Mouse (Mus musculus) lung, adult 2 months (tissue): Measurements from ENCODE around the gene Ssh1. TPM values are rescaled to one million over a fixed set of nuclear protein-coding genes. Genes with fewer than 3 reads are reported as not detected.

Experiments
- DNase-seq: peaks from one replicate; pipeline ENCODE4 v3.0.0; 2022
- H3K4me1 ChIP-seq: fragments of 200-500 bp; 2 replicates; pipeline ENCODE4 v1.6.1; 2011; ENCODE audit warnings: low read length; ENCODE audit not compliant: control insufficient read depth, insufficient read depth
- H3K4me3 ChIP-seq: fragments of 200-500 bp; replicated peaks from 2 replicates; pipeline ENCODE3; 2011; ENCODE audit warnings: low read depth, mild to moderate bottlenecking, control low read depth, low read length; ENCODE audit errors: extremely low read depth
- CTCF ChIP-seq: fragments of 200-500 bp; IDR thresholded peaks from 2 replicates; pipeline ENCODE4 v1.5.1; 2011; ENCODE audit warnings: mild to moderate bottlenecking, low read length, control low read depth; ENCODE audit not compliant: insufficient read depth
- POLR2A ChIP-seq: fragments of 200-500 bp; IDR thresholded peaks from 2 replicates; pipeline ENCODE4 v1.6.1; 2011; ENCODE audit warnings: low read depth, mild to moderate bottlenecking, control low read depth, low read length, borderline replicate concordance; ENCODE audit errors: extremely low read depth
- WGBS: fragments of 180-500 bp; shearing (Covaris S2); methylation state at CpG from one replicate; pipeline ENCODE4 v1.1.7; 2018; 5-methylcytosine and 5-hydroxymethylcytosine counted together
- polyA plus RNA-seq: library from polyadenylated mRNA; depleted of rRNA; stranded (reverse); fragments of >200 nt; gene quantifications from 2 replicates; pipeline ENCODE4 v1.2.3, GENCODE M21; 2012

The Ssh1 gene
- polyA plus RNA-seq, 1 experiment: 27.3 TPM

DNA sequence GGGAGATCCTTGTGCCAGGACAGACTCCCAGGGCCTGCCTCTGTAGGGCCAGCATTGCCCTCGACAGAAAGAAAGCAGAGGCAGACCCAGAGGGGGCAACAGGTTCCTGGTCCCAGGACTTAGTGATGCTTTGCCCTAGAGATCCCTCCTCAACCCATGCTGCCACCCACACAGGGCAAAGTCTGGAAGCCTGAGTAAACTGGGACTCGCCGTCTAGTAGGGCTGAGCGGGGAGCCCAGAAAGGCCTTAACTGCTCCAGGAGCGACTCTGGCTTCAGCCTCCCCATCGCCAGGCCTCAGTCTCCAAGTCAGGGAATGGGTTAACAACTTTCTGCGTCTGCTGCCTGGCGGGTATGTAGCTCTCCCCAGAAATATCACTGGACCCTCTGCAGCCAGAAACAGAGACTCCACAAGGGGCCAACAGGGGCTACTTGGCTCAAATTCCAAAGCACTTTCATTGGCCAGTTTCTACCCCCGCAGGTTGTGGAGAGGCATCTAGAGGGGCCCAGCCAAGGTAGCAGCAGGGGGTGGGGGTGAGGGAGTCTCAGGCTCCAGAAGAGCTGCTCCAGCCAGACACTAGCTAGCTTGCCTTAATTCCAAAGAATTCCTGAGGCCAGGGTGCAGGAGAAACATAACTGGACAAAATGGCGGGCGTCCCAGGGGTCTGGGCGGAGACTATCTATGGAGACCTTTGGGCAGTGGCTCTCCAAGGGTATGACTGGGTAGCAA, 33.7 kb upstream of the Ssh1 start:
- Histone ChIP-seq H3K4me3 (no peak overlapping the region), H3K4me1 (no peaks in the 10 kb centered on the region)
- WGBS: 83% methylated on average over 12 of the region's 12 CpGs
- no peak for DNase-seq
- TF ChIP-seq POLR2A: no peak
- TF ChIP-seq CTCF: no peak

DNA sequence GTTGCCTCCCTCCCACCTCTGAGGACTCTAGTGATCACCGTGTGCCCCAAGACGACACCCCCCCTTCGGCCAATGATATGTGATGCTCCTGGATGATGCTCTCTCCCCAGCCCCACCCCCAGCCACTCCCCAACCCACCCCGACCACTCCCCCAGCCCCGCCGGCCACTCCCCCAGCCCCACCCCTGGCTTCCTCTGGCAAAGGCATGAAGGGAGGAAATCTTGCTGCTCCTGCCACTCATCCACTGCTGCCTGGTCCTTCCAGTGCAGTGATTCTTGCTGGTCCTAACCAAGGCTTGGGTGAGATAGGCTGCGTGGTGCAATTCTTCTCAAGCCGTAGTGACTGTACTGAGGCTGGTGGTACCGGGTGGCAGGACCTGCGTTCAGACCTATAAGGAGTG, 31.2 kb upstream of the Ssh1 start:
- WGBS: 11% methylated on average over 10 of the region's 10 CpGs
- Histone ChIP-seq H3K4me1 (no peaks in the 10 kb centered on the region), H3K4me3 (no peak overlapping the region)
- DNase-seq: no peak
- TF ChIP-seq POLR2A (no peak), CTCF (no peak)

DNA sequence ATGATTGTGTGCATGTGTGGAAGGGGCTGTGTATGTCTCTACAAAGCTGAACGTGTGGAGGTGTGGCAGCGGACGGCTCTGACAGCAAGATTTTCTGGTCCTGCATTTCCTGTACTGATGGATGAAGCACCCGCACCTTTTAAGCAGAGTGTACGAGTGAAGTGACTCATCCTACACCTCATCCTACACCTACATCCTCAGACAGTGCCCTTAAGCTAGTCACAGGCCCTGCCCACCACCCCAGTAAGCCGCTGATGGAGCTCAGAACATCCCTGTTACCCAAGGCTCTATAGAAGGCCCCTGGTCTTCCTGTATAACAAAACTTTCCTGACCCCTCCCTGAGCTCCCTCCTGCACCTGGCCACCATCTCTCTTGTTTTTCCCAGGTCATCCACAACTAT, 30.7 kb upstream of the Ssh1 start:
- no peak for DNase-seq
- TF ChIP-seq CTCF (no peak), POLR2A (no peak)
- H3K4me1 ChIP-seq: no peaks in the 10 kb centered on the region
- no peak overlapping the region for H3K4me3 ChIP-seq
- WGBS: 46% methylated on average over 6 of the region's 6 CpGs

DNA sequence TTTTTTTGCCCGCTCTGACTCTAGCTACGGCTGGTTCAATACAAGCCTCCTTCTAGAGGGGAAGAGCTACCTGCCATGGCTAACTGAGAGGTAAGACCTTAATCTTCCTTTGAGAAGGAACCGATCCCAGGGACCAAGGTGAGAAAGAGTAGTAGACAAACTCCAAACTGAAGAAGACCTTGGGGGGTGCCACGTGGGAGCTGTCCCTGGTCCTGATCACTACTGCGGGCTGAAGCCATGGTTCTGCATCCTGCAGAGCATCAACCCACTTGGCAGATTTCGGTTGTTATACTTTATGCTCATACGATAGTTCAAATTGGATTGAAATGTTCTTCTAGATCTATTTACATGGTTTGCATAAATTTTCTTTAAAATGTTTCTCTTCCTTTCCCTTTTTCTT, 21.4 kb upstream of the Ssh1 start:
- TF ChIP-seq POLR2A: no peak
- no peak for TF ChIP-seq CTCF
- no peak for DNase-seq
- H3K4me1 ChIP-seq: no peaks in the 10 kb centered on the region
- H3K4me3 ChIP-seq: no peak overlapping the region
- 58% methylated on average over 7 of the region's 7 CpGs for WGBS

DNA sequence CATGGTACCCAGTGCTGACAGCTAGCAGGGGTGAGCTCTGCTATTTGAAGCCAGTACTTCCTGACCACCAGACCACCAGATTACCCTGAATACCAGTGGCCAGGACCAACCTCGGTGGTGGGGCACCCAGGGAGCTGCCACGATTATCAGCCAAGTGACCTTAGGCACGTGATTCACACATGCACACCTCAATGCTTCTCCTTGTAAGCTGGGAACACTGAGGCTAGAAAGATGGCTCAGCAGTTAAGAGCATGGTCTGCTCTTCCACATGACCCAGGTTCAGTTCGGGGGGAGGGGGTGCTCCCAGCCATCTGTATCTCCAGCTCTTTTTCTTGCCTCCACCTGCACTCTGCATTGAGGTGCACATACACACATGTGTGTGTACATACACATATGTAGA, 15.4 kb upstream of the Ssh1 start:
- no peak for DNase-seq
- no peak overlapping the region for H3K4me3 ChIP-seq
- no peaks in the 10 kb centered on the region for H3K4me1 ChIP-seq
- no peak for TF ChIP-seq POLR2A
- TF ChIP-seq CTCF: no peak
- WGBS: 50% methylated on average over 4 of the region's 4 CpGs

DNA sequence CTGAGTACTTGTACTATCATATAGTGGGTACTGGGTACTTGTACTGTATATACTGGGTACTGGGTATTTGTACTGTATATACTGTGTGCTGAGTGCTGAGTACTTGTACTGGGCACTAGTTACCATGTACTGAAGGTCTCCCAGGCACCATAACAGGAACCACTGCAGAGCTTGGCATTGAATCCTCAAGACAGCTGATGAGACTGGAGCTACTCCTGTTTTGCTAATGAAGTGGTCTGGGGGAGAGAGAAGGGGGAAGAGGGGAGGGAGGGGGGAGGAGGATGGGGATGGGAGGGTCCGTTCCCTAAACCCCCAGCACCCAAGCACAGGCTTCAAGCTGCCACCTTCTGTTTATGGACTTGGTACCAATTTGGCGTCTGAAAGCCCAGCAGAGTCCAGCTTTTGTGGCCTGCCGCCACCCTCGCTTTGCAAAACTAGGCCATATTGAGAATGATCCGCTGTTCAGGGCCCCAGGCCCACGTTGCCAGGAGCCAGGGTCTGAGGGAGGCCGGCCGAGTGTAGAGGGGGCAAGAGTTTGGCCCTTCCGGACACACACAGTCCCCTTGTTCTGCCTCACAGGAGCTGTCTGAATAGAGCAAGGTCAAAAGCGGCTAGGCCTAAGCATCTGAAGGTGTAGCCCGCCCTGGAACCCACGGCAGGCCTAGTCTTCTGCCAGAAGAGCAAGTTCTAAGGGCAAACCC, 14.2 kb upstream of the Ssh1 start:
- WGBS: 84% methylated on average over 12 of the region's 12 CpGs
- TF ChIP-seq CTCF (no peak), POLR2A (no peak)

DNA sequence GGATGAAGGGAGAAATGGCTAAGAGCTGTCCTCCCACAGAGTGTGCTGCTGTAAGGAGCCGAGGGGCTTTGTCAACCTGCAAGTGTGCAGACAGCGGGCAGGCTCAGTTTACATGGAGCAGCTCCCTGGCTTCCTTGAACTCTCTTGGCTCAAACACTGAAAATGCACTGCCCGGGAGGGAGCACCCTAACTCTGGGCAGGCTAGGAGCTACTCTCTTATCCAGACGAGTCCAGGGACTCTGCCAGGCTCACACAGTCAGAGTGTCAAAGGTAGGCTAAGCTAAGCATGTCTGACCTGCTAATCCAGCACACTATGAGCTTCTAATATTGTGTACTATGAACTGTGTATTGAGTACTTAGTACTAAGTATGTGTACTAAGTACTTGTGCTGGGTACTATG, 13.3 kb upstream of the Ssh1 start:
- Histone ChIP-seq H3K4me3 (no peak overlapping the region), H3K4me1 (no peaks in the 10 kb centered on the region)
- TF ChIP-seq CTCF: no peak
- no peak for TF ChIP-seq POLR2A
- WGBS: 73% methylated on average over 4 of the region's 4 CpGs
- no peak for DNase-seq

More for the DNA sequence above, 14.2 kb upstream of the Ssh1 start:
- no peak for DNase-seq
- no peaks in the 10 kb centered on the region for H3K4me1 ChIP-seq
- no peak overlapping the region for H3K4me3 ChIP-seq

DNA sequence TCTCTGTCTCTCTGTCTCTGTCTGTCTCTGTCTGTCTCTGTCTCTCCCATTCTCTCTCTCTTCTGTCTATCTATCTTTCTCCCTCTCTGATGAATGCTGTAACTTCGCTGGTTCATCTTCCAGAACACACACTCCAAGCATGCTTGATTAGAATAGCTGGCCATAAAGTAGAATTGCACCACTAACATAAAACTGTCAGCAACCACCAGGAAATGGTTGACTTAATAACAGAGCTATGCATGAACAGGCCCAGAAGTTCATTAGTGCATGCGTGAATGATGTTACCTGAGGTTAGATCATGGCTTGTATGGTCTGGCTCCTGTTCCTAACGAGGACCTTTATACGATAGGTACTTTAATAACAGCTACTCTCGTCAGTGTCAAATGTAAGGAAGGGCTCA, 11.4 kb upstream of the Ssh1 start:
- TF ChIP-seq POLR2A (no peak), CTCF (no peak)
- no peaks in the 10 kb centered on the region for H3K4me1 ChIP-seq
- no peak for DNase-seq
- no peak overlapping the region for H3K4me3 ChIP-seq
- 81% methylated on average over 5 of the region's 5 CpGs for WGBS

DNA sequence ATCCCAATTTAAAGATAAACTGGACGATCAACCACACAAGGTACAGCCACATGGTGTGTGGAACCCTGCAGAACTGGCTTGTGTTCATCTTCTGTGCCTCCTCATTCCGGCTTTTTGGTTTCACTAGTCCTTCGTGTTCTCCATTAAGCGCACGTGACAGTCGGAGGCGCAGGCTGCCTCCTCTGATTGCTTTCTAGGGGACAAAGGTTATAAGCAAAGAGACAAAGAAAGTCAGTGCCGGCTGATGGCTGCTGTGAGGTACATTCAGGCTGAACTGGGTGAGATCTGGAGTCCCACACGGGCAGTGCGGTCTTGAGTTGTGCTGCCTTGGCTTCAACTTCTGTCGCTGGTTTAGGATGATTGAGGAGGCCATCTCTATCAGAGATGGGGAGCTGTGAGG, 10.9 kb upstream of the Ssh1 start:
- 75% methylated on average over 11 of the region's 11 CpGs for WGBS
- DNase-seq: no peak
- Histone ChIP-seq H3K4me1 (peaks cover 2% of the 10 kb centered on the region; the same call in 1 of the 2 replicates), H3K4me3 (no peak overlapping the region)
- TF ChIP-seq POLR2A: no peak
- no peak for TF ChIP-seq CTCF

DNA sequence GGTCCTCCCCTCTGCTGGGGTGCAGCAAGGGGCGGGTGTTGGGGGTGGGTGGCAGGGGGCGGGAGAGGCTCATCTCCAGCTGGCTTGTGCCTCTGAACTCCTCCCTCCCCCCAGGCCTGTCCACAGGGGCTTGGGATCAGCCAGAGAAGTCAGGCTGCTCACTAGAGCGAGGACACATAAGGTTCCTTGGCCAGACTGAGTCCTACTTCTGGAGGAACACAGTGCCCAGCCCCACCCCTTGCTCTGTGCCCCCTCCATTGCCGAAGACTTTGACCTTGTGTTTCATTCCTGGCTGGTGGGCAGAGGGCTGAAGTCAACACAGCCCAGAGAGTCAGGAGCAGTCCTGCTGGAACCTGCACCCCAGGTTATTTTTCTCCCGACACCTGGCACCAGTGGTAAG, 9.8 kb upstream of the Ssh1 start, which contains the start of gene Dao:
Dao (plus strand) TSS at position 162 of the 400 bp plus-strand sequence.
- WGBS: 74% methylated on average over 3 of the region's 5 CpGs
- TF ChIP-seq CTCF: no peak
- DNase-seq: no peak
- peaks cover 2% of the 10 kb centered on the region; the same call in 1 of the 2 replicates for H3K4me1 ChIP-seq
- H3K4me3 ChIP-seq: no peak within 1 kb of the TSS
